Mouse (Mus musculus) heart, postnatal 0 days (tissue): Measurements from ENCODE around the gene Olfr721-ps1. TPM values are rescaled to one million over a fixed set of nuclear protein-coding genes. Genes with fewer than 3 reads are reported as not detected.

Source experiments
- ATAC-seq: fragments of 200-750 bp; cut with Nextera tagmentation; 2 replicates; pipeline ENCODE4 v1.8.0; 2017; ENCODE audit warnings: low read depth, moderate number of reproducible peaks, moderate library complexity; ENCODE audit not compliant: insufficient read depth
- DNase-seq: peaks from one replicate; pipeline ENCODE4 v3.0.0-alpha.2; 2016; ENCODE audit warnings: low spot score
- H3K27ac ChIP-seq: fragments of 300-500 bp; sonication (generic); 2 replicates; pipeline ENCODE4 v1.5.1; 2014; ENCODE audit warnings: low read depth, mild to moderate bottlenecking
- H3K27me3 ChIP-seq: fragments of 300-500 bp; sonication (generic); 2 replicates; pipeline ENCODE4 v1.6.1; 2014; ENCODE audit warnings: low read length, mixed read lengths; ENCODE audit not compliant: control insufficient read depth, insufficient read depth
- H3K36me3 ChIP-seq: fragments of 300-500 bp; sonication (generic); replicated peaks from 2 replicates; pipeline ENCODE4 v1.6.1; 2014; ENCODE audit warnings: low read length, mixed read lengths; ENCODE audit not compliant: control insufficient read depth, insufficient read depth
- H3K4me1 ChIP-seq: fragments of 300-500 bp; sonication (generic); 2 replicates; pipeline ENCODE4 v1.6.1; 2014; ENCODE audit warnings: antibody characterized with exemption; ENCODE audit not compliant: control insufficient read depth, insufficient read depth
- H3K4me2 ChIP-seq: fragments of 300-500 bp; sonication (generic); 2 replicates; pipeline ENCODE4 v1.6.1; 2014; ENCODE audit warnings: low read depth, mild to moderate bottlenecking, low read length, moderate library complexity
- H3K4me3 ChIP-seq: fragments of 300-500 bp; sonication (generic); 2 replicates; pipeline ENCODE4 v1.5.1; 2014; ENCODE audit warnings: low read depth, low read length
- H3K9ac ChIP-seq: fragments of 300-500 bp; sonication (generic); replicated peaks from 2 replicates; pipeline ENCODE4 v1.6.1; 2014; ENCODE audit warnings: low read depth, low read length, mixed read lengths
- H3K9me3 ChIP-seq: fragments of 300-500 bp; sonication (generic); replicated peaks from 2 replicates; pipeline ENCODE4 v1.6.1; 2016; ENCODE audit warnings: low read length; ENCODE audit not compliant: control insufficient read depth
- CTCF ChIP-seq: IDR thresholded peaks from 2 replicates; pipeline ENCODE4 v1.5.1; 2016; ENCODE audit warnings: antibody characterized with exemption, control low read depth, low read depth
- EP300 ChIP-seq: IDR thresholded peaks from 2 replicates; pipeline ENCODE4 v1.6.1; 2016; ENCODE audit warnings: antibody characterized with exemption, low read depth
- WGBS: fragments of 180-500 bp; shearing (Covaris S2); extraction: QIAGEN DNeasy Blood & Tissue Kit; methylation state at CpG from one replicate; pipeline ENCODE4 v1.1.7; 2014; 5-methylcytosine and 5-hydroxymethylcytosine counted together
- polyA plus RNA-seq: library from polyadenylated mRNA; unstranded; fragments of >200 nt; fragmentation: Nextera tagmentation; extraction: Ambion mirVana; gene quantifications from 2 replicates; pipeline ENCODE4 v1.2.1, GENCODE M21; 2015
- total RNA-seq: library from RNA; depleted of rRNA; stranded (reverse); fragments of >200 nt; gene quantifications from 2 replicates; pipeline ENCODE4 v1.2.3, GENCODE M21; 2014; ENCODE audit warnings: low replicate concordance; rRNA removed

Gene Olfr721-ps1
- total and polyA plus RNA-seq, 2 experiments from 2014 or later = not detected

- ATAC-seq = no peak
- Histone ChIP-seq H3K4me2 (no peak overlapping the region), H3K4me3 (no peak overlapping the region), H3K27me3 (no peaks in the 10 kb centered on the region), H3K4me1 (no peaks in the 10 kb centered on the region), H3K9ac (no peak overlapping the region), H3K9me3 (peaks cover 40% of the 10 kb centered on the region), H3K36me3 (no peaks in the 10 kb centered on the region), H3K27ac (no peak overlapping the region)
- no peak for DNase-seq
- WGBS = 93% methylated on average over 13 of the region's 13 CpGs
- TF ChIP-seq EP300 (no peak), CTCF (no peak)
These were observed 46.4 kb upstream of the Olfr721-ps1 start for GRCm38 (mm10) chr14:14354511-14355359.

DNA sequence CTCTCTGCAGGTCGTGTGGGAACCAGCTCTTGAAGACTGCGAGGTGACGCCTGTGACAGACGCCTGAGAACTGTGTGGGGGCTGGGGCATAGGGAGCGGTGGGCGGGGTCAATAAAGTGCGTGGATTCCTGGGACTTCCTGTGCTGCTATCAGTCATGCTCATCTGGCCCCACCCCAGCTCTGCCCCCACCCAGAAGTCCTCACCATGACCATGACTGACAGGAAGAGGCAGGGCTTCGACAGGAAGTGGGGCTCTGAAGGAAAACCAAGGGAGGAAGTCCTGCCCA, 45.8 kb upstream of the Olfr721-ps1 start:
- H3K27ac ChIP-seq = no peak overlapping the region
- ATAC-seq = no peak
- no peaks in the 10 kb centered on the region for H3K4me1 ChIP-seq
- TF ChIP-seq CTCF (no peak), EP300 (no peak)
- H3K4me3 ChIP-seq = no peak overlapping the region
- DNase-seq = no peak
- no peak overlapping the region for H3K9ac ChIP-seq
- WGBS = 90% methylated on average over 8 of the region's 8 CpGs
- no peak overlapping the region for H3K4me2 ChIP-seq
- peaks cover 37% of the 10 kb centered on the region for H3K9me3 ChIP-seq
- no peaks in the 10 kb centered on the region for H3K36me3 ChIP-seq
- H3K27me3 ChIP-seq = no peaks in the 10 kb centered on the region

DNA sequence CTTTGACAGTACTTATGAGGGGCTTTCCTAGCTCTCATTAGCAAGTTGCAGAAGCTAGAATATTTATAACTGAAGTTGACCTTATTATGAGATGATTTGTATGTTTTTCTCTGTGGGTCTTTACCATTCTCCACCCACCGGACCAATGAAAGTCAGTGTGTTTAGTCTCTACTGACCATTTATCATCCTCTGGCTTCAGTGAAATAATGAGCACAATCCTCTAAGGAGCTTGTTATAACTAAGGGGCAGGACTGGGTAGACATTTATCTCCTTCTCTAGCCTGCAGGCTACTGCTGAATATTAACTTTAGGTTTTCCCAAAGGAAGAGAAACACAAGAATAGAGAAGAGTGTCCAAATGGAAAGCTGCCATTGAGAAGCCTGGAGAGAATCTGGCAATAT, 5.6 kb upstream of the Olfr721-ps1 start:
- no peak overlapping the region for H3K4me2 ChIP-seq
- no peaks in the 10 kb centered on the region for H3K27me3 ChIP-seq
- H3K9me3 ChIP-seq = no peaks in the 10 kb centered on the region
- no peak for TF ChIP-seq CTCF
- no peak for TF ChIP-seq EP300
- no peak overlapping the region for H3K9ac ChIP-seq
- ATAC-seq (no peak), DNase-seq (no peak)
- H3K36me3 ChIP-seq = no peaks in the 10 kb centered on the region
- WGBS = 82% methylated on average over 1 of the region's 1 CpGs
- no peaks in the 10 kb centered on the region for H3K4me1 ChIP-seq
- H3K4me3 ChIP-seq = no peak overlapping the region
- H3K27ac ChIP-seq = no peak overlapping the region

DNA sequence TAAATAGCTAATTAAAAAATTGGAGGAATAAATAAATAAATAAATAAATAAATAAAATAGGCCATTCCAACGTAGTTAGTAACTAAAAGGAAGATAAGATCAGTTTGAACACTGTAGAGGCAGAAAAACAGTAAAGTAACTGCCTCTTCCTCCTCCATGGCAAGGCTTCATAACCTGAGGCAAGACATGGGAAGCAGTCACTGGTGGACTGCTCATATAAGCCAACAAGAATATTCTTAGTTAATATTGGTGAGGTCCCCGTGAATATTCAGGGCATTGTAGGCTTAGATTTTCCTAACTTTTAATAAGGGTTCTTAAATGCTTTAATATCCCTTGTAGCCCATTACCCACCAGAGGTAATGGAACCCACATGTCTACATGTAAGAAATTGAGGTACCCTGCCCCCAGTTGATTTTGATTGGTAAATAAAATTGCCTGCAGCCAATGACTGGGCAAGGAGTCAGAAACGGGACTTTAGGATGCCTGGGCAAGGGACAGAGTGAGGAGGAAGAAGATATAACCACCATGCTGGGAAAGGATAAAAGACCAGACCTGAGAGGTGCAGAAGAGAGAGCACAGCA, 35.1 kb downstream of the Olfr721-ps1 start:
- H3K4me1 ChIP-seq = no peaks in the 10 kb centered on the region
- no peak for DNase-seq
- H3K27ac ChIP-seq = no peak overlapping the region
- H3K4me2 ChIP-seq = no peak overlapping the region
- no peaks in the 10 kb centered on the region for H3K27me3 ChIP-seq
- no peaks in the 10 kb centered on the region for H3K9me3 ChIP-seq
- no peak overlapping the region for H3K9ac ChIP-seq
- no peaks in the 10 kb centered on the region for H3K36me3 ChIP-seq
- no peak overlapping the region for H3K4me3 ChIP-seq
- 55% methylated on average over 3 of the region's 3 CpGs for WGBS
- TF ChIP-seq EP300 = no peak
- no peak for TF ChIP-seq CTCF
- ATAC-seq = no peak

Other genes with a start within 250 kb of the Olfr721-ps1 start
- gene Olfr720, start 214.5 kb upstream of the Olfr721-ps1 start, total RNA-seq = not detected in 2 replicates
- gene Olfr720, start 214.5 kb upstream of the Olfr721-ps1 start, polyA plus RNA-seq = not detected in 2 replicates
- gene Olfr31, start 78.5 kb upstream of the Olfr721-ps1 start, total RNA-seq = not detected in 2 replicates
- not detected in 2 replicates for gene Olfr31, start 78.5 kb upstream of the Olfr721-ps1 start, polyA plus RNA-seq
- gene Il3ra, start 55.0 kb upstream of the Olfr721-ps1 start, total RNA-seq = 10.8 and 22.1 TPM in 2 replicates
- gene Il3ra, start 55.0 kb upstream of the Olfr721-ps1 start, polyA plus RNA-seq = 4.1 and 4.5 TPM in 2 replicates